Mouse (Mus musculus) myocyte (in vitro differentiated cells): ENCODE measurements around the gene Smyd1. TPM values are rescaled to one million over a fixed set of nuclear protein-coding genes. Genes with fewer than 3 reads are reported as not detected.

Experiments
- H3K27me3 ChIP-seq: one replicate; pipeline ENCODE4 v1.6.1; 2011; ENCODE audit not compliant: control insufficient read depth, insufficient read depth, insufficient read length
- H3K36me3 ChIP-seq: one replicate; pipeline ENCODE4 v1.6.1; 2011; ENCODE audit not compliant: control insufficient read depth, insufficient read depth
- H3K4me2 ChIP-seq: one replicate; pipeline ENCODE4 v1.6.1; 2011; ENCODE audit warnings: low read depth, control low read depth
- H3K4me3 ChIP-seq: one replicate; pipeline ENCODE4 v1.5.1; 2011; ENCODE audit warnings: mild to moderate bottlenecking, control low read depth, moderate library complexity
- H3K79me2 ChIP-seq: one replicate; pipeline ENCODE4 v1.6.1; 2011; ENCODE audit not compliant: control insufficient read depth, insufficient read depth
- H3ac ChIP-seq: one replicate; pipeline ENCODE4 v1.6.1; 2011; ENCODE audit not compliant: control insufficient read depth, insufficient read length
- CEBPB ChIP-seq: IDR thresholded peaks from 2 replicates; pipeline ENCODE4 v1.6.1; 2011; ENCODE audit warnings: mild to moderate bottlenecking, moderate library complexity; ENCODE audit not compliant: poor library complexity, insufficient read depth, severe bottlenecking
- E2F4 ChIP-seq: IDR thresholded peaks from one replicate; pipeline ENCODE4 v1.6.1; 2011; ENCODE audit warnings: mild to moderate bottlenecking, control low read depth, moderate library complexity; ENCODE audit not compliant: insufficient read depth
- MAX ChIP-seq: IDR thresholded peaks from one replicate; pipeline ENCODE4 v1.6.1; 2011; ENCODE audit warnings: low read depth, mild to moderate bottlenecking, control low read depth
- MYOD1 ChIP-seq, 3 experiments: IDR thresholded peaks; one replicate each; pipeline ENCODE4 v1.6.1; 2011; ENCODE audit warnings: control low read depth in 2 of 3, low read depth in 2 of 3, mild to moderate bottlenecking in 2 of 3, moderate library complexity in 1 of 3; ENCODE audit not compliant: insufficient read length in 2 of 3, control insufficient read depth in 1 of 3
- MYOG ChIP-seq, 3 experiments: IDR thresholded peaks; one replicate each; pipeline ENCODE4 v1.6.1; 2011; ENCODE audit warnings: control low read depth in 2 of 3, low read depth in 2 of 3, mild to moderate bottlenecking in 2 of 3; ENCODE audit not compliant: insufficient read length in 2 of 3, control insufficient read depth in 1 of 3, insufficient read depth in 1 of 3
- POLR2A ChIP-seq: IDR thresholded peaks from one replicate; pipeline ENCODE4 v1.6.1; 2011; ENCODE audit warnings: low read depth, mild to moderate bottlenecking, control low read depth, moderate library complexity; ENCODE audit not compliant: insufficient read length
- POLR2AphosphoS2 ChIP-seq: IDR thresholded peaks from one replicate; pipeline ENCODE4 v1.6.1; 2011; ENCODE audit warnings: low read depth, control low read depth; ENCODE audit not compliant: insufficient read length
- REST ChIP-seq: IDR thresholded peaks from one replicate; pipeline ENCODE4 v1.6.1; 2011; ENCODE audit warnings: mild to moderate bottlenecking, control low read depth, moderate library complexity; ENCODE audit not compliant: insufficient read depth, insufficient read length
- SRF ChIP-seq: IDR thresholded peaks from one replicate; pipeline ENCODE4 v1.6.1; 2011; ENCODE audit warnings: low read depth; ENCODE audit not compliant: control insufficient read depth, insufficient read length
- TCF12 ChIP-seq: IDR thresholded peaks from one replicate; pipeline ENCODE4 v1.6.1; 2011; ENCODE audit warnings: mild to moderate bottlenecking, control low read depth; ENCODE audit not compliant: poor library complexity, insufficient read depth, severe bottlenecking
- TCF3 ChIP-seq: IDR thresholded peaks from one replicate; pipeline ENCODE4 v1.6.1; 2011; ENCODE audit warnings: low read depth, control low read depth; ENCODE audit not compliant: insufficient read length
- USF1 ChIP-seq: IDR thresholded peaks from one replicate; pipeline ENCODE4 v1.6.1; 2011; ENCODE audit warnings: low read depth, mild to moderate bottlenecking, control low read depth, moderate library complexity
- polyA plus RNA-seq: library from polyadenylated mRNA; unstranded; fragments of >200 nt; fragmentation: generic; extraction: Trizol; gene quantifications from one replicate; pipeline ENCODE4 v1.2.1, GENCODE M21; 2012; ENCODE audit warnings: missing spikeins

The Smyd1 gene
- polyA plus RNA-seq, 1 experiment: 141 TPM

GRCm38 (mm10) chr6:71273715-71274114 lies 48.3 kb downstream of the Smyd1 start:
- H3K27me3 ChIP-seq: no peaks in the 10 kb centered on the region
- no peak overlapping the region for H3K4me3 ChIP-seq
- H3K79me2 ChIP-seq: peaks cover 27% of the 10 kb centered on the region
- no peak overlapping the region for H3ac ChIP-seq
- TF ChIP-seq REST (no peak), TCF3 (no peak), MYOG (IDR thresholded peaks at IDR 0.05; ENCODE audit: control insufficient read depth in 1 of 3, insufficient read depth in 1 of 3, insufficient read length in 2 of 3, low read depth in 2 of 3) (no peak), CEBPB (no peak), POLR2A (no peak), MAX (no peak), MYOD1 (IDR thresholded peaks at IDR 0.05; ENCODE audit: control insufficient read depth in 1 of 3, insufficient read length in 2 of 3, low read depth in 2 of 3) (no peak), SRF (no peak), POLR2AphosphoS2 (no peak), E2F4 (no peak), TCF12 (no peak), USF1 (no peak)
- H3K36me3 ChIP-seq: no peaks in the 10 kb centered on the region
- H3K4me2 ChIP-seq: peak overlapping the region; percentile 4

GRCm38 (mm10) chr6:71272316-71272741 lies 49.7 kb downstream of the Smyd1 start:
- peak overlapping the region; percentile 87 for H3K4me3 ChIP-seq
- H3K79me2 ChIP-seq: peaks cover 27% of the 10 kb centered on the region
- H3K27me3 ChIP-seq: no peaks in the 10 kb centered on the region
- H3K36me3 ChIP-seq: no peaks in the 10 kb centered on the region
- TF ChIP-seq REST: no peak
- H3ac ChIP-seq: peak overlapping the region; percentile 90
- peak overlapping the region; percentile 95 for H3K4me2 ChIP-seq

GRCm38 (mm10) chr6:71271389-71272315 lies 50.4 kb downstream of the Smyd1 start, which contains the start of gene Krcc1:
Krcc1 (plus strand) TSS chr6:71271677.
- Histone ChIP-seq H3K4me3 (peak within 1 kb of the TSS; percentile 87), H3K4me2 (peak within 1 kb of the TSS; percentile 95), H3K36me3 (no peaks in the 10 kb centered on the region), H3K79me2 (peaks cover 27% of the 10 kb centered on the region), H3ac (peak within 1 kb of the TSS; percentile 90), H3K27me3 (no peaks in the 10 kb centered on the region)
- TF ChIP-seq TCF12 (no peak), MYOG (IDR thresholded peaks at IDR 0.05; ENCODE audit: control insufficient read depth in 1 of 3, insufficient read depth in 1 of 3, insufficient read length in 2 of 3, low read depth in 2 of 3) (peak in 1 of 3 experiments; percentile 21), SRF (no peak), E2F4 (no peak), POLR2A (peak; percentile 69), POLR2AphosphoS2 (peak; percentile 55), MAX (no peak), CEBPB (no peak), MYOD1 (IDR thresholded peaks at IDR 0.05; ENCODE audit: control insufficient read depth in 1 of 3, insufficient read length in 2 of 3, low read depth in 2 of 3) (peak in 2 of 3 experiments; percentile 14 to 37), TCF3 (no peak), REST (no peak), USF1 (no peak)

- Histone ChIP-seq H3K27me3 (no peaks in the 10 kb centered on the region), H3K36me3 (no peaks in the 10 kb centered on the region), H3K4me3 (peak overlapping the region; percentile 87), H3ac (peak overlapping the region; percentile 90), H3K4me2 (peak overlapping the region; percentile 94), H3K79me2 (peaks cover 27% of the 10 kb centered on the region)
- no peak for TF ChIP-seq MYOG (IDR thresholded peaks at IDR 0.05; ENCODE audit: control insufficient read depth in 1 of 3, insufficient read depth in 1 of 3, insufficient read length in 2 of 3, low read depth in 2 of 3)
- no peak for TF ChIP-seq MYOD1 (IDR thresholded peaks at IDR 0.05; ENCODE audit: control insufficient read depth in 1 of 3, insufficient read length in 2 of 3, low read depth in 2 of 3)
- TF ChIP-seq MAX: no peak
- no peak for TF ChIP-seq USF1
- TF ChIP-seq POLR2AphosphoS2: no peak
- TF ChIP-seq CEBPB: no peak
These were observed 51.0 kb downstream of the Smyd1 start for GRCm38 (mm10) chr6:71271057-71271388.
